Mouse (Mus musculus): ENCODE data around the gene Tns3. TPM values are rescaled to one million over a fixed set of nuclear protein-coding genes. Genes with fewer than 3 reads are reported as not detected.

Gene Tns3
- polyA plus RNA-seq (2012; fragmentation: generic; extraction: Trizol) = 23.4 TPM

DNA sequence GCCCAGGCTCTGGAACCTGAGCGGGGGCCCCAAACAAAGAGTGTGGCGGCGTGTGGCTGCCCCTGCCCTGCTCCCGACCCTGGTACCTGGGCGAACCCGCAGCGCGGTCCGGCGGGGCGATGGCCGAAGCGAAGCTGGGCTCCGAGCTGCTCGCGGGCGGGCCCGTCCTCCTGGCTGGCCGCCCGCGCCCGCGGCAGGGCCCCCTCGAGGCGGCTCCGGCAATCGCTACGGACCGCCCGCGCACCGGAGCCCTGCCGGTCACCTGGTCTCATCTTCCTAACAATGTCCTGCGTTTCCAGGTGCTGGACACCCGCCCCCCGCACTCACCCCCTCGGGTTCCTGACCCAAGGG is at the start of gene Tns3:
Tns3 (minus strand) TSS at position 143 of the 351 bp plus-strand sequence.
- Histone ChIP-seq H3ac (ENCODE audit: control insufficient read depth, insufficient read length) (peak within 1 kb of the TSS; percentile 72), H3K36me3 (ENCODE audit: control insufficient read depth, insufficient read depth) (no peaks in the 10 kb centered on the region), H3K4me3 (peak within 1 kb of the TSS; percentile 82), H3K4me2 (ENCODE audit: low read depth) (peak within 1 kb of the TSS; percentile 71), H3K79me2 (ENCODE audit: control insufficient read depth, insufficient read depth) (peaks cover 46% of the 10 kb centered on the region), H3K27me3 (ENCODE audit: control insufficient read depth, insufficient read depth, insufficient read length) (no peaks in the 10 kb centered on the region)
- TF ChIP-seq POLR2A (IDR thresholded peaks at IDR 0.05; ENCODE audit: insufficient read length, low read depth) = peak; percentile 61
- no peak for TF ChIP-seq MAX (IDR thresholded peaks at IDR 0.05; ENCODE audit: low read depth)
- no peak for TF ChIP-seq POLR2AphosphoS2 (IDR thresholded peaks at IDR 0.05; ENCODE audit: insufficient read length, low read depth)

DNA sequence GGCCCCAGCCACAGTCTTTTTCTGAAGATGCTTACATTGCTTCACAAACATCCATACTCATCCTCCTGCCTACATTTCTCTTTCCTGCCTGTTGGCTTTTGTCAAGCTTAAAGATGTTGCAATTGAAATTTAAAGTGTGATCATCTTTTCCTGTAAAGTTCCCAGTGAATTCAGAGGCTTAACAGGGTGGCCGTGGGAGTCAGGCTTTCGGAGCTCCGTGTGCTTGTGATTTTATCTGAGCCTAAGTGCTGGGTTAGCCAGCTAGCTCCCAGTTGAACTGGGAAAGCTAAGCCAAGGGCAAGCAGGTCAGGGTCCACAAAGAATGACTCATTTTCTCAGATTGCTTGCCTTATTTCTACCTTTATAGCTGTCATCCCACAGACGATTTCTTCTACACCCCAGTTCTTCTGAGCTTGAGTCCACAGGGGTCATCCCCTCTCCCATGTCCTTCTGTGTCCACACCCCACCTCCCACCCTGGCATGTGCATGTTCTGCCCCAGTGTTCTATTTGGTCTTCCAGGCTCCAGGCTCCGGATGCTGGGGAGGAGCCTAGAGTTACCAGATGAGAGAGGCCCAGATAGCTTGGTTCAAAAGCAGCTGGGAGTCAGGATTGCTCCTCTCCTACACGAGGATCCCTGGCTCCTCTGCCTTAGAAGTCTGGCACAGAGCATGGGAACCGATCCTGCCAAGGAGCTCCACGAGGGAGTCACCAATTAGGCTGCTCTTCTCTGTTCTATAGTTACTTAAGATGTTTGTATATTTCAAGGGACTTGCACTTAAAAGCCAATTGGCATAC is 42.1 kb upstream of the Tns3 start:
- TF ChIP-seq USF1 (IDR thresholded peaks at IDR 0.05; ENCODE audit: low read depth) (no peak), TCF12 (IDR thresholded peaks at IDR 0.05; ENCODE audit: insufficient read depth, poor library complexity, severe bottlenecking) (no peak), POLR2A (IDR thresholded peaks at IDR 0.05; ENCODE audit: insufficient read length, low read depth) (no peak), E2F4 (IDR thresholded peaks at IDR 0.05; ENCODE audit: insufficient read depth) (no peak), MAX (IDR thresholded peaks at IDR 0.05; ENCODE audit: low read depth) (no peak), REST (IDR thresholded peaks at IDR 0.05; ENCODE audit: insufficient read depth, insufficient read length) (no peak), CEBPB (IDR thresholded peaks at IDR 0.05; ENCODE audit: insufficient read depth, poor library complexity, severe bottlenecking) (0 out of 2 replicates have a peak, but pooled peaks have one; percentile 17)
- Histone ChIP-seq H3K27me3 (ENCODE audit: control insufficient read depth, insufficient read depth, insufficient read length) (no peaks in the 10 kb centered on the region), H3K36me3 (ENCODE audit: control insufficient read depth, insufficient read depth) (no peaks in the 10 kb centered on the region), H3K79me2 (ENCODE audit: control insufficient read depth, insufficient read depth) (no peaks in the 10 kb centered on the region), H3K4me2 (ENCODE audit: low read depth) (peak overlapping the region; percentile 21), H3ac (ENCODE audit: control insufficient read depth, insufficient read length) (no peak overlapping the region), H3K4me3 (no peak overlapping the region)

DNA sequence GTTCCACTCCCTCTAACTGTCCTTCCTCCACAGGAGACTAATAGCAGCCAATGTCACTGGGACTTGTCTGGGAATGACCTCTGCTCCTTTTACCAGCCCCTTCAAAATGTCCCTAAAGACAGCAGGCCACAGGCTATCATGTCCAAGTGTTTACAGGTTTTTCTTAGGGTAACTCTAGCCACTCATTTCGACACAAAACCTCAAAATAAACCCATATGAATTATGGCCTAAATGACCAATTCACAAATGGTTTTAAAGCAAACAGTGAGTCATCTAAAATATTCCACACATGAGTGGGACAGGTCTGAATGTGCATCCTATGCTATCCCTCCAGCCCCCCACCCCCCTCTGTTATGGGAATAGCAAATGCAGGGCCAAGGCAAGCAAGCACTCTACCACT is 40.8 kb upstream of the Tns3 start:
- no peaks in the 10 kb centered on the region for H3K36me3 ChIP-seq (ENCODE audit: control insufficient read depth, insufficient read depth)
- H3ac ChIP-seq (ENCODE audit: control insufficient read depth, insufficient read length) = no peak overlapping the region
- no peak overlapping the region for H3K4me3 ChIP-seq
- peak overlapping the region; percentile 69 for H3K4me2 ChIP-seq (ENCODE audit: low read depth)
- no peaks in the 10 kb centered on the region for H3K27me3 ChIP-seq (ENCODE audit: control insufficient read depth, insufficient read depth, insufficient read length)
- TF ChIP-seq CEBPB (IDR thresholded peaks at IDR 0.05; ENCODE audit: insufficient read depth, poor library complexity, severe bottlenecking) = peak; percentile 87
- TF ChIP-seq E2F4 (IDR thresholded peaks at IDR 0.05; ENCODE audit: insufficient read depth) = no peak
- peak in 1 of 3 experiments; percentile 19 for TF ChIP-seq MYOD1 (IDR thresholded peaks at IDR 0.05; ENCODE audit: control insufficient read depth in 1 of 3, insufficient read length in 2 of 3, low read depth in 2 of 3)
- H3K79me2 ChIP-seq (ENCODE audit: control insufficient read depth, insufficient read depth) = no peaks in the 10 kb centered on the region

DNA sequence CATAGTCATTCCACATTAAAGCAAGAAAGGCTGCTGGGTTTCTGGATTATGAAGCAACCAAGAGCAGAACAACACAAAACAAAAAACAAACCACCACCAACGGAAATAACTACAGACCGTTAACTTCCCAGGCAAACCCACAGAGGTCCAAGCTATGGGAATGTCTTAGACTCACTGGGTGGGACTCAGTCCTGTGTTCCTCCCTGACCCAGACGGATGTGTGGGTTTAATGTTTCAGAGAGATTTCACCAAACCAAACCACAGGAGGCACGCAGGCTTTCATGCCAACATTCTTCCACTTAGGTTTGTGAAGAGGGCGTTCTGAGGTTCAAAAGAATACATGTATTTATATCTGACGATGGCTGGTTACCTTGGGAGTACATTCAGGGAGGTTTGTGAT is 39.5 kb upstream of the Tns3 start:
- H3K4me3 ChIP-seq = no peak overlapping the region
- no peaks in the 10 kb centered on the region for H3K79me2 ChIP-seq (ENCODE audit: control insufficient read depth, insufficient read depth)
- no peaks in the 10 kb centered on the region for H3K36me3 ChIP-seq (ENCODE audit: control insufficient read depth, insufficient read depth)
- H3ac ChIP-seq (ENCODE audit: control insufficient read depth, insufficient read length) = no peak overlapping the region
- no peaks in the 10 kb centered on the region for H3K27me3 ChIP-seq (ENCODE audit: control insufficient read depth, insufficient read depth, insufficient read length)
- H3K4me2 ChIP-seq (ENCODE audit: low read depth) = peak overlapping the region; percentile 69
- peak; percentile 43 for TF ChIP-seq TCF12 (IDR thresholded peaks at IDR 0.05; ENCODE audit: insufficient read depth, poor library complexity, severe bottlenecking)
- TF ChIP-seq E2F4 (IDR thresholded peaks at IDR 0.05; ENCODE audit: insufficient read depth) = no peak
- TF ChIP-seq MYOG (IDR thresholded peaks at IDR 0.05; ENCODE audit: control insufficient read depth in 1 of 3, insufficient read depth in 1 of 3, insufficient read length in 2 of 3, low read depth in 2 of 3) = peak in 1 of 3 experiments; percentile 15
- TF ChIP-seq CEBPB (IDR thresholded peaks at IDR 0.05; ENCODE audit: insufficient read depth, poor library complexity, severe bottlenecking) = peak; percentile 77; the same call in 1 of the 2 replicates
- TF ChIP-seq MYOD1 (IDR thresholded peaks at IDR 0.05; ENCODE audit: control insufficient read depth in 1 of 3, insufficient read length in 2 of 3, low read depth in 2 of 3) = no peak

DNA sequence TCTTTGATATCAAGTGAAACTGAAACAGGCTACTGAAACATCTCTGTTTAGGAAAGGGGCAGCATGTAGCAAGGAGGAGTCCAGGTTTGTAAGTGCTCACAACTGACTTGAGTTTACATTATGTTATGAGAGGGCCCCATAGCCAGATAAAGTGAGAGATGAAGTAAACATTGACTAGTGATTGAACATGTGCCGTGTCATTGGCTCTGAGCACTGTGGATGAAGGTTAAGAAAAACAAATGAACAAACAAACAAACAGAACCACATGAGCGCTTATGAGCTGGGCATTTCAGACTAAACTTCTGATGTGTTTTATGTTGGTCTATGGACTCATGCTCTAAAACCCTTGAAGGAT is 38.2 kb upstream of the Tns3 start:
- Histone ChIP-seq H3K4me3 (no peak overlapping the region), H3K27me3 (ENCODE audit: control insufficient read depth, insufficient read depth, insufficient read length) (no peaks in the 10 kb centered on the region), H3K79me2 (ENCODE audit: control insufficient read depth, insufficient read depth) (no peaks in the 10 kb centered on the region), H3K36me3 (ENCODE audit: control insufficient read depth, insufficient read depth) (no peaks in the 10 kb centered on the region), H3ac (ENCODE audit: control insufficient read depth, insufficient read length) (no peak overlapping the region), H3K4me2 (ENCODE audit: low read depth) (peak overlapping the region; percentile 25)
- TF ChIP-seq MYOG (IDR thresholded peaks at IDR 0.05; ENCODE audit: control insufficient read depth in 1 of 3, insufficient read depth in 1 of 3, insufficient read length in 2 of 3, low read depth in 2 of 3) = no peak
- no peak for TF ChIP-seq MAX (IDR thresholded peaks at IDR 0.05; ENCODE audit: low read depth)
- TF ChIP-seq POLR2A (IDR thresholded peaks at IDR 0.05; ENCODE audit: insufficient read length, low read depth) = no peak
- TF ChIP-seq REST (IDR thresholded peaks at IDR 0.05; ENCODE audit: insufficient read depth, insufficient read length) = no peak
- no peak for TF ChIP-seq USF1 (IDR thresholded peaks at IDR 0.05; ENCODE audit: low read depth)
- TF ChIP-seq MYOD1 (IDR thresholded peaks at IDR 0.05; ENCODE audit: control insufficient read depth in 1 of 3, insufficient read length in 2 of 3, low read depth in 2 of 3) = no peak
- TF ChIP-seq TCF12 (IDR thresholded peaks at IDR 0.05; ENCODE audit: insufficient read depth, poor library complexity, severe bottlenecking) = no peak
- no peak for TF ChIP-seq E2F4 (IDR thresholded peaks at IDR 0.05; ENCODE audit: insufficient read depth)
- no peak for TF ChIP-seq POLR2AphosphoS2 (IDR thresholded peaks at IDR 0.05; ENCODE audit: insufficient read length, low read depth)
- no peak for TF ChIP-seq CEBPB (IDR thresholded peaks at IDR 0.05; ENCODE audit: insufficient read depth, poor library complexity, severe bottlenecking)
- no peak for TF ChIP-seq TCF3 (IDR thresholded peaks at IDR 0.05; ENCODE audit: insufficient read length, low read depth)
- no peak for TF ChIP-seq SRF (IDR thresholded peaks at IDR 0.05; ENCODE audit: control insufficient read depth, insufficient read length, low read depth)
